Mouse (Mus musculus) cerebellum, adult 2 months (tissue): ENCODE measurements around the gene Chit1.

Experiments used
- CTCF ChIP-seq: fragments of 200-500 bp; IDR thresholded peaks from 2 replicates; pipeline ENCODE4 v1.5.1; 2011; ENCODE audit warnings: low read depth, mild to moderate bottlenecking, control low read depth, low read length, moderate library complexity, borderline replicate concordance; ENCODE audit not compliant: insufficient read depth
- POLR2A ChIP-seq: fragments of 200-500 bp; IDR thresholded peaks from 2 replicates; pipeline ENCODE4 v1.6.1; 2011; ENCODE audit warnings: low read length, control low read depth, borderline replicate concordance; ENCODE audit not compliant: insufficient read depth

- TF ChIP-seq POLR2A (no peak), CTCF (no peak)
Observed at GRCm38 (mm10) chr1:134100928-134101327, 10.1 kb upstream of the Chit1 start.
